Mouse (Mus musculus) embryo, embryonic 10.5 days (tissue): ENCODE results near the gene Slc19a3.
"Not testable (repeated sequence)": the region's sequence is repeated elsewhere in the genome, so short reads cannot be mapped to it uniquely, and the experiment has no call there.

ENCODE experiments used
- DNase-seq: peaks from one replicate; pipeline ENCODE4 v3.0.0-alpha.2; 2015; ENCODE audit warnings: low spot score

The Slc19a3 gene

DNA sequence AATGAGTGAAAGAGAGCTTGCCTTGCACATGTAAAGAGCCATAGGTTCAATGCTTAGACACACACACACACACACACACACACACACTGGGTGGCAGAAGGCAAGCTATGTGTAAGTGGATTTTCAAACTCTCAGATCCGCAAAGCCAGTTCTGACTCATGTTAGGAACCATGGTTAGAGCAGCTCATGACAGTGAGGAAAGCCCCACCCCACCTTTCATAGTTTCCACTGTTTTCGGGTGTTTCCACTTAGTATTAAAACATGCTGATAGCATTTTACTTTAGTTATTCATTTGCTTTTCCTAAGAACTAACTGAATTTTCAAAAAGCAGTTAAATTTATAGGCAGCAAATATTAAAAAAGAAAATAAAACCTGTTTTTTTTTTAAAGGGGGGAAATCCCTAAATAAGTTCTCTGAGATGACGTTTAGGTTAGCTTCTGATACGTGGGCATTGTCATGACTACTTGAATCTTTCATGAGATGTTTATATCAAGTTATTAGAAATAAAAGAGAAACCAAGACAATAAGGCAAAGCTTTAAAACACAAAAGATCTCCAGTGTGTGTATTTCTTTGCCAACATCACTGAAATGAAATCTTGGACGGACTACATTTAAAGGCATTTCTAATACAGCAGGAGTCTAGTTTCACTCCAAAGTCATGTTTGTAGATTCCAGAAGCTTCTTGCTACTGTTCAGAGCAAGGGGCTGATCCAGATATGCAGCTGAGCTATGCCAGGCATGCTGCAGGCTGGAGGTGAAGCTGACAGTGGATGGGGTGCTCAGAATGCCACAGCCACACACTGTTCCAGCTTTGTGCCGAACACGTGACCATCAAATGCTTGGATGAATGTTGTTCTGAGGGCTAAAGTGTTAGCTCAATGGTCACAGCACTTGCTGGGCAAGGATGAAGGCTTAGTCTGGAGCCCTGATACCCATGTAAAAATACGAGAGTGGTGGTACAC is 31.7 kb downstream of the Slc19a3 start:
- DNase-seq: no peak

GRCm38 (mm10) chr1:83000306-83000705 is 37.9 kb downstream of the Slc19a3 start, which contains the start of gene Gm47959:
Gene Gm47959, plus strand, starts transcription at chr1:83000548.
- not testable (repeated sequence) for DNase-seq

DNA sequence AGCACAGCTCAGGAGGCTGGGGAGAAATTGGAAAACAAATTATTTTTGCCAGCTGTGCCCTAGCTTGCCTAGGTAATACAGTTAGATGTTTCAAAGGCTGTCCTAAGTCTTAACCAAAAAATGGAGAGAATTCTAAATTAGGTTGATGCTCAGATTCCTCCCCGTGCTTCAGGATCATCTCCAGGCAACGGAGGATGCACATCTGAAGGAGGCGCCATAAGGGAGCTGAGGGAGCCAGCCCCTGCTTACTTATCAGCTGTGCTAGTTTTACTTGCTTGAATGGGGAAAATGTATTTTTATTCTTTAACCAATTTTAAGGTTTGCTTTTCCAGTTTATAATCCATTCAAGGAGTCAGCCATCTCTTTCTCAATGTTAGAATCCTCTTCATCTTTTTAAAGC is 44.3 kb downstream of the Slc19a3 start:
- DNase-seq: no peak

DNA sequence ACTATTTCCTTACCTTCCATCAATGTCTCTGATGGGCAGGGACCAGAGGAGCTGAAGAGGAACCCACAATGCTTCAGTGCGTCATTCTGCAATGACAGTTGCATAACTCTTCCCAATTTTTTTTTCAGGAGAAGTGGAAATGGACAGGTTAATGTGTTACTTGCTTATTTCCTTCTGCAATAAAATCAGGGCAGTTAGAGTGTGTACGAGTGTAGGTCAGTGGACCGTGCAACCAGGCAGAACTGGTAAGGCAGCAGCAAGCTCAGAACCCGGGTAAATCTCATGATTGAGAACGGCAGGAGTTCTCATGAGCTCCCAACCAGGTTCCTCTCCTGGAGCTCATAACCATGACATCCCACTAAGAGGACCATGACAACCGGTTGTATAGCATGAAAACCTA is 46.2 kb downstream of the Slc19a3 start:
- DNase-seq: no peak

- no peak for DNase-seq
Measured at GRCm38 (mm10) chr1:82991596-82991995, 46.7 kb downstream of the Slc19a3 start.

DNA sequence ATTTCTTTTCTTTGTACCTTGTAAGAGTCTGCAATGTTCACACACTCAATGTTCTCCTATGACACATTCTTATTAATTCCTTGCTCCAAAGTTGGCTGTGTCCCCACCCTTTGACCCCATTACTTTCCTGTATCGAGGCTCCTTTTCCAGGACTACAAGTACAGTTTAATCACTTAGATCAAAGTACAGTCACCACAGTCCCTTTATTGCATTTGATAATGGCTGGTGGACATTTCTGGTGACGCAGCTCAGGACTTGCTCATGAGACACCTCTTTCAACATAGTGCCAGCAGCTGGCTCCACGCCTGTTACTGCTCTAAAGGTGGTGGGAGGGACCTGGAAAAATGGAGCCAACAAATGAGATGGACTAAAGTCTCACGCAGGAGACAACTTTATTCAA is 47.2 kb downstream of the Slc19a3 start:
- no peak for DNase-seq

GRCm38 (mm10) chr1:82987530-82988198 is 50.6 kb downstream of the Slc19a3 start:
- DNase-seq: peak; percentile 85

DNA sequence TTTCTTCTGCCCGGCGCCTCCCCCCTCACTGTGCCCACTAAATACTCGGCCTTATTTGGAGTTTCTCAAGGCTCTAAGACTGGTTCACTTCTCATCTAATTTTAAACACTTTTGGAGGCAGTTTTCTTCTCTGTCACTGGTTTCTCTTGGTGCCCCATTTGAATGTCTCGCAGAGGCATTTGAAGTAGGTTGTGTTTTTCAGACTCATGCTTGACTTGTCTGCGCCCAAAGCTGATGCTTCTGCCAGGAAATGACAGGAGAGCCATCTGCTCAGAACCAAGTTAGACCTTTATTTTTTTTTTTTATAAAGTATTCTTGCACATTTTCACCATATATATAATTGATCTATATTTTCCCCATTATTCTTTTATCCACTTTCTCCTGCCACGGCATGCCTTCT is 51.5 kb downstream of the Slc19a3 start:
- no peak for DNase-seq

DNA sequence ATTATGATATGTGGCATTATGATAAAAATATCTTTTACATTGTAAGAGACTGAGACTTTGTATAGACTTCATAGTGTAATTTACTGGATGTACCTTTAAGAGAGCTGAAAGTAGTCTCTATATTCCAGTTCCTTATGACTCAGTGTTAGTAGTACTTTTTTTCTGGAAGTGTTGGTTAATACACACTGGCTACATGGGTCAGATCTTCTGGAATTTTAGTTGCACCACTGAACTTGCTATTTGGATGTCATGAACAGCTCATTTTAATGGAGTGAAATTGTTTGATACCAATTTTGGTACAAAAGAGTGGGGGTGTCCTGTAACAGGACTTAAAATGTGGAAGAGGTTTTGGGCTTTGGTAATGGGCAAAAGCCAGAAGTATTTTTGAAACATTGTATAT is 60.4 kb downstream of the Slc19a3 start:
- DNase-seq: no peak

DNA sequence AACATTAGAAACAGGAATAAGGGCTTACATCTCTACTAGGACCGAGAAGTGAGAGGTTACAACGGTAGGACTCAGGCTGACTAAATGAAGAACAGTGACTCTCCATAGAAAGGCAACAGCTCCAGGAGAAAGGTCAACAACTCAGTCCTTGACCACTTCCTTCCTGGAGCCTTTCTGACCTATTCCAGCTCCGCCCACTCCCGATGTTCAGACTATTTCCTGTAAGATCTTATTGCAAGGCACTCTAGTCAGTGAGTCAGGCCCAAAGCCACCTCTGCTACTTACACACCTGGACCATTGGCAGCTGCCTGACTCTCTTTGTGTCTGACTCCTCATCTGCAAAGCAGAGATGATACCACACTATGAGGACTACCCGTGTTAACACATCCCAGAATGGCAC is 62.5 kb downstream of the Slc19a3 start:
- no peak for DNase-seq

GRCm38 (mm10) chr1:82974342-82974741 is 63.9 kb downstream of the Slc19a3 start:
- DNase-seq: no peak

DNA sequence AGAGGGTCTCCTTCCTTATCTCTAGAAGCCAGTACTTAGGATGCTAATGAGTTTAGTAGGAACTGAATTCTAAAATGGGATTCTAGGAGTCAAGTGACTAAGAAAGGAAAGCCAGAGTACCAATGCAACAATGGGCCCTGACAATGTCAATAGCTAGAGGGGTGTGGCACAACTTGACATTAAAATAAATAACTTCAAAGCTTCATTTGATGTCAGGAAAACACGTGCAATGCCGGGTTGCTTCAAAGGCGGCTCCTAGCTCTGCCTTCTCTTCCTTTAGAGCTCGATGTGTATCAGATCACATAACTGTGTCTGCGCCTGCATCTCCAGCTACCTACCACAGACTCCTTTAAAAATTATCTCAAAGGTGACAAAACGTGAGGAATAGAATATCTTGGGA is 64.3 kb downstream of the Slc19a3 start:
- DNase-seq: no peak

- no peak for DNase-seq
Measured at GRCm38 (mm10) chr1:82973244-82973643, 65.0 kb downstream of the Slc19a3 start.

DNA sequence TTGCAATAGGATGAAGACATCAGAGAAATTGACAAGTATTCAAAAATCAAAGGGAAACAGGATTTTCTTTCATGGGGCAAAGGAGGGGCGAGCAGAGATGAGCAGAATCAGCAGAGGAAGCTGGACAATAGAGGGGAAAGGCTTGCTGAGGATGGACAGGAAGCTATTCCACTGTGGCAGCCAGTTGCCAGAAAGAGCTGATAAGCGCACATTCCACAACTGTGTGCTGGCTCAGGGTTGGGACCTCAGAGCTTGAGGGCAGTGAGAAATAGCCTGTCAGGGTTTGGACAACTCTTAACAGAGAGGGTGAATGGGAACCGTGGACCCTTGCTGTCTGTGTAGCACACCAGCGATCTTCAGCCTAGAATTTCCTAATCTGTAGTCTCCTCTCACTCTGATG is 66.2 kb downstream of the Slc19a3 start:
- DNase-seq: peak; percentile 21

DNA sequence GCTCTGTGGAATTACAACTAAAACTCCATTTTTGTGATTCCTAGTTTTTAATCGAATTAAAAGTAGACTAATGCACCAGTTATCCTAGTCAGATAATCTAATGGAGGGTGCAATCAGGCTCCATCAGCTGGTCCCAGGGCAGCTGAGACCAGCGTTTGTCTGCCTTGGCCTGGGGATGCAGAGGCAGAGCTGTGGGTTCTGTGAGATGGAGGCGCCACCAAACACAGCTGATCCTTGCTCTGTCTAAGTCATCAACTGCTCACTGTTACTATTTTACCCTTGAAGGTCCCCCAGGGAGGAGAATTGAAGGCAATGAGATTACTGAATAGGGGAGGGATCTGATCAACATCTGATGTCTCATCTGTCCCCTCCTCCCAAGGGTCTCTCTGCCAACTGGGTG is 71.8 kb downstream of the Slc19a3 start:
- no peak for DNase-seq
